Mouse (Mus musculus) testis, postnatal 10 days (tissue): Measurements from ENCODE around the gene Paqr7.
A peak's percentile ranks its signal among the peaks of the same experiment; 100 is the strongest.
"Not testable (repeated sequence)": the region's sequence is repeated elsewhere in the genome, so short reads cannot be mapped to it uniquely, and the experiment has no call there.

Source experiments
- DNase-seq: peaks from one replicate; pipeline ENCODE4 v3.0.0; 2021; ENCODE audit warnings: low spot score

The Paqr7 gene

GRCm38 (mm10) chr4:134473764-134474163 lies 22.7 kb upstream of the Paqr7 start:
- DNase-seq = no peak

GRCm38 (mm10) chr4:134474240-134474639 lies 22.3 kb upstream of the Paqr7 start:
- DNase-seq = no peak

GRCm38 (mm10) chr4:134476899-134477298 lies 19.6 kb upstream of the Paqr7 start:
- DNase-seq = no peak

- DNase-seq = peak; percentile 97
Observed at GRCm38 (mm10) chr4:134478031-134478430, 18.5 kb upstream of the Paqr7 start.

- DNase-seq = no peak
Observed at GRCm38 (mm10) chr4:134479839-134480238, 16.7 kb upstream of the Paqr7 start.

- DNase-seq = peak; percentile 89
Observed at GRCm38 (mm10) chr4:134480864-134481263, 15.6 kb upstream of the Paqr7 start.

GRCm38 (mm10) chr4:134481270-134481669 lies 15.2 kb upstream of the Paqr7 start:
- DNase-seq = no peak

- no peak for DNase-seq
Observed at GRCm38 (mm10) chr4:134482442-134482841, 14.1 kb upstream of the Paqr7 start.

- no peak for DNase-seq
Observed at GRCm38 (mm10) chr4:134483078-134483688, 13.3 kb upstream of the Paqr7 start.

GRCm38 (mm10) chr4:134483696-134484095 lies 12.8 kb upstream of the Paqr7 start:
- no peak for DNase-seq

- DNase-seq = no peak
Observed at GRCm38 (mm10) chr4:134484231-134484630, 12.3 kb upstream of the Paqr7 start.

GRCm38 (mm10) chr4:134485151-134485900 lies 11.2 kb upstream of the Paqr7 start:
- no peak for DNase-seq

- no peak for DNase-seq
Observed at GRCm38 (mm10) chr4:134488211-134488610, 8.3 kb upstream of the Paqr7 start.

GRCm38 (mm10) chr4:134489986-134490665 lies 6.4 kb upstream of the Paqr7 start:
- no peak for DNase-seq

- DNase-seq = peak; percentile 61
Observed at GRCm38 (mm10) chr4:134491716-134492115, 4.8 kb upstream of the Paqr7 start.

GRCm38 (mm10) chr4:134494161-134494560 lies 2.3 kb upstream of the Paqr7 start:
- DNase-seq = not testable (repeated sequence)

- peak; percentile 53 for DNase-seq
Observed at GRCm38 (mm10) chr4:134494780-134495545, 1.5 kb upstream of the Paqr7 start.

- DNase-seq = no peak
Observed at GRCm38 (mm10) chr4:134495546-134495923, 962 bp upstream of the Paqr7 start.

GRCm38 (mm10) chr4:134497223-134497622 lies 726 bp downstream of the Paqr7 start:
- DNase-seq = no peak

- peak; percentile 56 for DNase-seq
Observed at GRCm38 (mm10) chr4:134497986-134498731, 1.7 kb downstream of the Paqr7 start.

- DNase-seq = not testable (repeated sequence)
Observed at GRCm38 (mm10) chr4:134498983-134499382, 2.5 kb downstream of the Paqr7 start.

GRCm38 (mm10) chr4:134501095-134501494 lies 4.6 kb downstream of the Paqr7 start:
- no peak for DNase-seq
